Mouse (Mus musculus) liver, postnatal 0 days (tissue): ENCODE measurements at regions not wholly inside any gene's neighbourhood (a gene's known extent, or its start where the extent isn't known, plus 50 kb on each side); places are given as distances from the start of the nearest gene placed in this dataset.

Experiments
- CTCF ChIP-seq: sonication (generic); IDR thresholded peaks from 2 replicates; pipeline ENCODE4 v1.5.1; 2016; ENCODE audit warnings: antibody characterized with exemption, low read depth
- EP300 ChIP-seq: IDR thresholded peaks from 2 replicates; pipeline ENCODE4 v1.6.1; 2016; ENCODE audit warnings: antibody characterized with exemption, low read depth, mild to moderate bottlenecking

GRCm38 (mm10) chr8:48927135-48927534 is 83.4 kb upstream of the Tenm3 start:
- TF ChIP-seq CTCF, result no peak
- TF ChIP-seq EP300, result no peak
